Mouse (Mus musculus): Measurements from ENCODE around the gene Fbxo34.

GRCm38 (mm10) chr14:47563106-47563505 lies 112.9 kb downstream of the Fbxo34 start:
- TF ChIP-seq CTCF (IDR thresholded peaks at IDR 0.05) (no peak), EP300 (IDR thresholded peaks at IDR 0.05) (no peak)

Measured in lung, postnatal 0 days (tissue).